Mouse (Mus musculus): ENCODE results near the gene Fam89b. TPM values are rescaled to one million over a fixed set of nuclear protein-coding genes. Genes with fewer than 3 reads are reported as not detected.

The Fam89b gene
- polyA plus RNA-seq, 1 experiment = 71.1 TPM

GRCm38 (mm10) chr19:5704801-5705571 lies 24.5 kb downstream of the Fam89b start:
- TF ChIP-seq GATA1 (IDR thresholded peaks at IDR 0.05; ENCODE audit: low read length) = no peak

DNA sequence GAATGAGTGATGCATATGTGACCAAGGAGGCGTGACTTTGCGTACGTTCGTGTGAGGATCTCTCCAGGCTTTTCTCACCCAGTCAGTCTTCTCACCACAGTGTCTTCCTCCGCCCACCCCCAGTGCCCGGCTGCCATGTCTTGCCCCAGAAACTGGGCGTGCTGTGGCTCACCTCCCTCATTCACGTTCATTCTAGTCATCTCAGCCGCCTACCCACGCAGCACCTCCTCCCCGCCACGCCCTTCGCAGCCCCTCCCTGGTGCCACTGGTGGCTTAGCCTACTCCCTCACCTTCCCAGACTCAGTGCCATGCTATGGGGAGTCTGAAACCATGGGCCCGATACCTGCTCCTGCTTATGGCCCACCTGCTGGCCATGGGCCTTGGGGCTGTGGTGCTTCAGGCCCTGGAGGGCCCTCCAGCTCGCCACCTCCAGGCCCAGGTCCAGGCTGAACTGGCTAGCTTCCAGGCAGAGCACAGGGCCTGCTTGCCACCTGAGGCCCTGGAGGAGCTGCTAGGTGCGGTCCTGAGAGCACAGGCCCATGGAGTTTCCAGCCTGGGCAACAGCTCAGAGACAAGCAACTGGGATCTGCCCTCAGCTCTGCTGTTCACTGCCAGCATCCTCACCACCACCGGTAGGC lies 25.2 kb downstream of the Fam89b start, which contains the start of gene Kcnk7:
Kcnk7 (plus strand) TSS at position 205 of the 638 bp plus-strand sequence.
- no peak for TF ChIP-seq GATA1 (IDR thresholded peaks at IDR 0.05; ENCODE audit: low read length)

DNA sequence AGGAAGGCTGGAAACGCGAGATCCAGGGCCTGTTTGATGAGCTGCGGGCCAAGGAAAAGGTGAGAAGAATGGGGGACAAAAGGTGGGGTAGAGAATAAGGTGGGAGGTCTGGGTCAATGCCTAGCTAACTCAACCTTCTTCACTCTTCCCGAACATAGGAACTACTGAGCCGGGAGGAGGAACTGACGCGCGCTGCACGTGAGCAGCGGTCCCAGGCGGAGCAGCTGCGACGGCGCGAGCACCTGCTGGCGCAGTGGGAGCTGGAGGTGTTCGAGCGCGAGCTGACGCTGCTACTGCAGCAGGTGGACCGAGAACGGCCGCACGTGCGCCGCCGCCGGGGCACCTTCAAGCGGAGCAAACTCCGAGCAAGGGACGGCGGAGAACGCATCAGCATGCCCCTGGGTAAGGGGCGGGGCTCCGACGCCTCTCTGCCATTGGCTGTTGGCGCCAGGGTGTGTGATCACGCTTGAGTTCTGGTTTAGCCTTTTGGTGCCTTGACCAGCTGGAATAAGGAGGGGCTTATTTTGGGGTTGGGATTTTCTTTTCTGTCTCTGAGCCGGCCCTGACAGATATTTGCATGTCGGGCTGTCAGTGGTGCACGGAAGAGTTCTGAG lies 33.5 kb downstream of the Fam89b start:
- no peak for TF ChIP-seq GATA1 (IDR thresholded peaks at IDR 0.05; ENCODE audit: low read length)

- no peak for TF ChIP-seq GATA1 (IDR thresholded peaks at IDR 0.05; ENCODE audit: low read length)
These were observed 35.7 kb downstream of the Fam89b start for GRCm38 (mm10) chr19:5693801-5694200.

DNA sequence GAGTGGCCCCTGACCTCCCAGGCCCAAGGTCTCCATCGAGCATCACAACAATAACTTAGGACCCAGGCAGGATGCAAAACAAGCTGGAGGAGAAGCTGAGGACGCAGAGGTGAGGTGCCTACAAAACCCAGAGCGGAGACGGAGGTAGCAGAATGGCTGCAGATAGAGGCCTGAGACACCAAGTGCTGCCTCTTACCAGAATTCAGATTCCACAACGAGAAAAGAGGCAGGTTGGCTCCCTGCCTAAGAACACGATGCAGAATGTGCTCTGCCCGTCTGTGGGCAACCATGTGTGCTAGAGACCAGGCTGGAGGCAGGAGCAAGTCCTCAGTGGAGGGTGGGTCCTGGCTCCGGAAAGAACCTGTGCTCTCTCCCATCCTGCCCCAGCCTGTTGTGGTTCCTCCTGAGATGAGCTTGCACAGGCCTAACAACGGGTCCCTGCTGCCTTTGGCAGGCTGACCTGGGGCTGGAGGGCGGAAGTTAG lies 36.5 kb downstream of the Fam89b start:
- TF ChIP-seq GATA1 (IDR thresholded peaks at IDR 0.05; ENCODE audit: low read length) = no peak

DNA sequence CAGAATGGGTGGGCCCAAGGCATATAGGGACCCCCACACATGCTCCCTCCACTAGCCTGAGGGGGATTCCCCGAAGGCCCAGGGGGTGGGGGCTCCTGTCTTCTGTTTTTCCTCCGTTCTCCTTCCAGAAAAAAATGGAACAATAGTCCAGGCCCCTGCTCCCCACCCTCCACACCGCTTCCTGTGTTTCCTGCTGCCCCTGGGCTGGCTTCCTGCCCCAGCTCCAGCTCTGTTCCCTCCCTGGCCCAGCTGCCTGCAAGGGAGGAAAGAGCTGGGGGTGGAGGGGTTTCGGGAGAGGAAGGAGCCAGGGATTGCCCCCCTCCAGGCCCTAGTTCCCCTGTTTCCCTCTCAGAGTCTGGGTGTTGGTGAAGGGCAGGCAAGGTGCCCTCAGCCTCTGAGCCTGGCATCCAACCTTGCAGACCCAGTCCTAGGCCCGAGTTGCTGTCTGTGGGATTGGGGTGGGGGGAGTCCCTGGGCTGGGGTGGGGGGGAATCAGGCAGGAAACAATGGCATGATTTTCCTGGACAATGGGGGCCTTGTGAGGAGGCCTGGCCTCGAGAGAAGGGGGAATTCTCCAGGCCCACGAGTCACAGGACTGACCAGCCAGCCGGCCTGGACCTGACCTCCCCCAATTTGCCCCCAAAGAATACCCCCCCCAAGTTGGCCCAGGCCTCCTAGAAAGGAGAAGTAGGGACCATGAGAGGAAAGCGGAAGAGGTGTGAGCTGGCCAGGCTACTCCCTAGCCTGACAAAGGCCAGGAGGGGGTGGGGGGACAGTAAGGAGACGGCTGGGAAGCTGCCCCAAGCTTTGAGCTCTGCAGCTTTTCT lies 37.2 kb downstream of the Fam89b start:
- TF ChIP-seq GATA1 (IDR thresholded peaks at IDR 0.05; ENCODE audit: low read length) = no peak

- TF ChIP-seq GATA1 (IDR thresholded peaks at IDR 0.05; ENCODE audit: low read length) = no peak
These were observed 37.9 kb downstream of the Fam89b start for GRCm38 (mm10) chr19:5691601-5692000.

DNA sequence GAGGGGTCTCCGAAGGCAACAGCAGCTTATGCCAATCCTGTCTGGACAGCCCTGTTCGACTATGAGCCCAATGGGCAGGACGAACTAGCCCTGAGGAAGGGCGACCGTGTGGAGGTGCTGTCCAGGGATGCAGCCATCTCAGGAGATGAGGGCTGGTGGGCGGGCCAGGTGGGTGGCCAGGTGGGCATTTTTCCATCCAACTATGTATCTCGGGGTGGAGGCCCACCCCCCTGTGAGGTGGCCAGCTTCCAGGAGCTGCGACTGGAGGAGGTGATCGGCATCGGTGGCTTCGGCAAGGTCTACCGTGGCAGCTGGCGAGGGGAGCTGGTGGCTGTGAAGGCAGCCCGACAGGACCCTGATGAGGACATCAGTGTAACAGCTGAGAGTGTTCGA lies 39.1 kb downstream of the Fam89b start:
- TF ChIP-seq GATA1 (IDR thresholded peaks at IDR 0.05; ENCODE audit: low read length) = no peak

- no peak for TF ChIP-seq GATA1 (IDR thresholded peaks at IDR 0.05; ENCODE audit: low read length)
These were observed 39.7 kb downstream of the Fam89b start for GRCm38 (mm10) chr19:5689565-5690342.

- no peak for TF ChIP-seq GATA1 (IDR thresholded peaks at IDR 0.05; ENCODE audit: low read length)
These were observed 40.4 kb downstream of the Fam89b start for GRCm38 (mm10) chr19:5689088-5689428.

DNA sequence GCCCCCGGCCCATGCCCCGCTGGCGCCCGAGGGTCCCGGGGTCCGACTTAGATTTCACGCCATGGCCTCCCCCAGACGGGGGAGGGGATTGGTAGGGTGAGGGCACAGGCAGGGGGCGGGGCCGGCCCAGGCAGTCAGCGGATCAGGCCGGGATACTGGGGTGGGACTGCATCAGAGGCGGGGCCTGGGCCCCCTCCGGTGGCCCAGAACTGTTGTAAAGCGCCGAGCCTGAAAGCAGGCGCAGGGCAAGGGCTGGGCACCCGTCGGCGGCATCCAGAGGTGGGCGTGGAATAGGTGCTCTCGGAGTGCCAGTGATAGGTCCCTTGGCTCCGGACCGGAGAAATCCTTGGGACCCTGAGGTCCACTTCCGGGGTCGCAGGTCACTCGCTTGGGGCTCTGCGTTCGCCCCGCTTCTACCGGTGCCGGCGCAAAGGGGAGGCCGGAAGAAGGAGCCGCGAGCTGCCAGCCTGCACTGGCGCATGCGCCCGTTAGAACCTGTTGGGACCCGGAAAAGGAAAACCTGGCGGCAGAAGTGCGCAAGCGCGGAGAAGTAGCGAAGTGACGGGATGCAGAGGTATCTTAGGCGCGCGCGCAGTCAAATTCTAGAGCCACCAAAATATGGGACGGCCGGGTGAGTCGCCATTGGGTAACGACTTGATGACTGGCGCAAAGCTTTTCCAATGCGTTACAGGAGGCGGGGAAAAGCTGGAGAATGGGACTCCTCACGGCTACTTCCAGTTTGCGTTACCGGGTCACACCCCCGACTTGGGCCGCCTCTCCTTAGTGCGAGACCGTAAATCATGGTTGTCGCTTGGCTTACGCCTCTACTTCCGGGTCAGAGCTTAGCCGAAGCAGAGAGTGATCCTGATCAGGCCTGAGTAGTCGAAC lies 41.0 kb downstream of the Fam89b start, which contains the start of the genes Map3k11 and Pcnx3:
Map3k11 (plus strand) TSS at position 543 of the 888 bp plus-strand sequence.
Pcnx3 (minus strand) TSS at position 709 of the 888 bp plus-strand sequence.
- no peak for TF ChIP-seq GATA1 (IDR thresholded peaks at IDR 0.05; ENCODE audit: low read length)

GRCm38 (mm10) chr19:5687738-5688137 lies 41.7 kb downstream of the Fam89b start:
- no peak for TF ChIP-seq GATA1 (IDR thresholded peaks at IDR 0.05; ENCODE audit: low read length)

- no peak for TF ChIP-seq GATA1 (IDR thresholded peaks at IDR 0.05; ENCODE audit: low read length)
These were observed 43.0 kb downstream of the Fam89b start for GRCm38 (mm10) chr19:5686437-5686836.

DNA sequence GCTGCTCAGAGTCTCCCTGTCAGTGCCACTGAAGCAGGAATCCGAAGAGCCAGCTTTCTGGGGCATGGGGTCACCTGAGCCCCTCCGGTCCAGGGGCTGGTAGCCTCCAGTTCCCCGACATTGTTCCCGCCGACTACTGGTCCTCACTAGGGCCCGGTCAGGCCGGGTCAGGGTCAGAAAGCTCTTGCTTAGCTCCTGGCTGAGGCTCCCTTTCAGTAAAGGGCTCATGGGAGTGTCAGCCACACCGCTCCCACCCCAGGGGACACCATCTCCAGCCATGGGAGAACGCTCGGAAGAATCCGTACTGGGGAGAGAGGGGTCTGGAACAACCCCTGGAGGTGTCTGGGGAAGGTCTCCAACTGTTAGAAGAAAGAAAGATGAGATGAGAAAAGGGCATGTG lies 43.6 kb downstream of the Fam89b start:
- no peak for TF ChIP-seq GATA1 (IDR thresholded peaks at IDR 0.05; ENCODE audit: low read length)
